Mouse (Mus musculus): ENCODE measurements at regions not wholly inside any gene's neighbourhood (a gene's known extent, or its start where the extent isn't known, plus 50 kb on each side); places are given as distances from the start of the nearest gene placed in this dataset.

DNA sequence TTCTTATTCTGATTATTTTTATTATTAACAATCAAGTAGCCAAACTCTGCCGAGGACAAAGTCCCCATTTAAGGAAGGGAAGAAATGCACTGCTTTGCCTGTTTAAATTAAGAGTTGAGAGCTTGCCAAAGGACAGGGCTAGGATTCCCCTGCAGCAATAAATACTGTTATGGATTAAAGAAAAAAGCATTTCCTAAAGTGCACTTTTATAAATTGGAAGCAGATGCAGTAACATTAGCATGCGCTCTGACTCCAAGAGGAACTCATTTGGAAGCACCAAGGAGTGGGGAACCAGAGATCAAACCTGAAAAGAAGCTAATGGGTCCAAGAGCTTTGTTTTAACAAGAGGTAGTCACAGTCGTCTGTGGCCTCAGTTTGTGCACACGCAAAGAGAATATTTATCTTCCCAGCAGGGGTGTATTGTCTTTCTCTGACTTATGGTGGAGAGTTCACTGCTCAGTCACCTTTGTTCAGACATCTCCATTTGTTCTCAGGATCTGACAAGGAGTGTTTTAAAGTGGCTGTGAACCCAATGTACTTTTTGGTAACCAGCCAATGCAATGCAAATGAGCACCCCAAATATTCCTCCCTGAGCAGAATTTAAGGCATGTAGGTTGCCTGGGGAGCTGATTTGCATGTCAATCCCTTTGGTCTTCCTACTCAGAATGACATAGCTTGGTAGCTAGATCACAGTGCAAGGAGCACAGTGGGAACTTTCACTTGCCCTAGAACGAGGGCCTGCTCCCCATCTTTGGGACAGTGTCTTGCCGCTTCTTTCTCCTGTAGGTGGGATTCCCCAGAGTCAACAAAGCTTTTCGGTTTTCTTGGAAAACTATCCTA, 119.1 kb upstream of the Nbea start:
- DNase-seq (ENCODE audit: low spot score) = no peak

GRCm38 (mm10) chr3:56300769-56301168, 117.3 kb upstream of the Nbea start:
- peak; percentile 12 for DNase-seq (ENCODE audit: low spot score)

- no peak for DNase-seq (ENCODE audit: low spot score)
Measured at GRCm38 (mm10) chr3:56295578-56295977, 112.1 kb upstream of the Nbea start.

- DNase-seq (ENCODE audit: low spot score) = no peak
Measured at GRCm38 (mm10) chr3:56281507-56281906, 98.0 kb upstream of the Nbea start.

GRCm38 (mm10) chr3:56280330-56280957, 96.9 kb upstream of the Nbea start:
- DNase-seq (ENCODE audit: low spot score) = peak; percentile 5

- DNase-seq (ENCODE audit: low spot score) = no peak
Measured at GRCm38 (mm10) chr3:56272587-56272986, 89.1 kb upstream of the Nbea start.

DNA sequence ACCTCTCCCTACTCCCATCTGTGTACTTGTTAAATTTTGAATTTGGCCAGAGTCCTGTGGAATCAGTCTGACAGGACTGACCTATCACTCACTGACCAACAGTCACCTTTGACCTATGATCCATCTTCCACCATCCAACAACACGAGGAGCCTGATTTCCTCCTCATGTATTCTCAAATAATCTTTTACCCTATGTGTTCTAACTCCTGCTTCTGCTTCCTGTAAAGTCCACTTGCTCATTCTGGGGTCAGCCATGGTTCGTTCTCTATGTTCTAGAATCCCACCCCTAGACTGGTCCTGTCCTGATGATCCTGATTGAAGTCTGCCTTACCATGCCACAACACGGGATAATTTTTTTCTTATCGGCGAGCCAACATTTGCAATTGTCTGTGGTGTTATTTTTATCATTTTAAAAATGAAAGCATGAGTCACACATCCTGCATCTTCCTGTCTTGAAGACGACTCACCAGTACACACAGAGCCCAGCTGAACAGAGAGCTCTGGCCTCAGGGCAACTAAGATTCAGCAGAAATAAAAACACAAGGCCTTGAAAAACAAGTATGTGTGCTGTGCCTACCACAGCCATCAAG, 86.8 kb upstream of the Nbea start:
- DNase-seq (ENCODE audit: low spot score) = peak; percentile 24

GRCm38 (mm10) chr3:56261800-56262561, 78.5 kb upstream of the Nbea start:
- DNase-seq (ENCODE audit: low spot score) = no peak

DNA sequence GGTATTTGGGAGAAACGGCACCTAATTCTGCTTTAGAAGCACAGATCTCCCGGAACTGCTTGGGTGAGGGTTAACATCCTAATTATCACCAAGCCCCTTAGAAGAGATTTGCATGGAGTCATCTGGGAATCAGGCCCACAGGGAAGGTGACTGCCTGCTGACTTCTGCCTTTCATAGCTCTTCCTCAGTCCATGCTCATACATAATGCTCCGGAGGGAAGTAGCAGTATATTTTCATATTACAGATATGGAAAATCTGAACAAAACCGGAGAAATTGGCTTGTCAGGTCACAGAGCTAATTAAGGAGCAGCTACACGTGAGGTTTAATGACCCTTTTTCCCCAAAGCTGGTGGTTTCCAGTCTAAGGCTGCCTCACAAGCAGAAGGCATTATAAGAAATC, 72.8 kb upstream of the Nbea start:
- DNase-seq (ENCODE audit: low spot score) = no peak

DNA sequence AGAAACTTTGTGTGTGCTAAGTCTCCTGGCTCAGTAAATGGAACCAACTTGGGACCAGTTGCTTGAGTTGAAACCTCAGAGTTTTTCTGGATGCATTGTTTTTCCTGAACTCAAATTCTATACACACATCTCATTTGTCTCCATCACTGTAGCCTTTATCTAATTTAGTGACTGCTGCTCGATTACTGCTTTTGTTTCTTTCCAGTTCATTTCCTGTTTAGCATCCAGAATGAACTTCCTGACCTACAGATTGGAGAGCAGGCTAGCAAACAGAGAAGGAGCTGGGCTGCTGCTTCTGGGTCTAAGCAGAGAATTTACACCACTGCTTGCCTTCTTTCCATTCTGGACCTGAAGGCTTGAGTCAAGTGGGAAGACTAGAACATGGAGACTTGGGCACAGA, 60.9 kb upstream of the Nbea start:
- no peak for DNase-seq (ENCODE audit: low spot score)

GRCm38 (mm10) chr3:56238228-56238627, 54.7 kb upstream of the Nbea start:
- no peak for DNase-seq (ENCODE audit: low spot score)

GRCm38 (mm10) chr3:56236163-56236562, 52.7 kb upstream of the Nbea start:
- DNase-seq (ENCODE audit: low spot score) = no peak
